Mouse (Mus musculus): ENCODE measurements around the gene Rccd1. TPM values are rescaled to one million over a fixed set of nuclear protein-coding genes. Genes with fewer than 3 reads are reported as not detected.

The Rccd1 gene
- polyA plus RNA-seq, 1 experiment from 2014 or later = 15.1 TPM

Other genes starting within 250 kb of the Rccd1 start
- 613 and 615 TPM in 2 replicates for gene Idh2, start 209.1 kb downstream of the Rccd1 start, polyA plus RNA-seq (2014; fragmentation: Nextera tagmentation; extraction: Ambion mirVana)
- gene Sema4b, start 137.6 kb downstream of the Rccd1 start, polyA plus RNA-seq (2014; fragmentation: Nextera tagmentation; extraction: Ambion mirVana) = 21.7 and 23.4 TPM in 2 replicates
- gene Cib1, start 91.6 kb downstream of the Rccd1 start, polyA plus RNA-seq (2014; fragmentation: Nextera tagmentation; extraction: Ambion mirVana) = 108 and 112 TPM in 2 replicates
- 5.0 and 5.6 TPM in 2 replicates for gene Gdpgp1, start 91.6 kb downstream of the Rccd1 start, polyA plus RNA-seq (2014; fragmentation: Nextera tagmentation; extraction: Ambion mirVana)
- 1.0 and 1.8 TPM in 2 replicates for gene Ttll13, start 78.1 kb downstream of the Rccd1 start, polyA plus RNA-seq (2014; fragmentation: Nextera tagmentation; extraction: Ambion mirVana)
- 51.7 and 52.2 TPM in 2 replicates for gene Ngrn, start 63.2 kb downstream of the Rccd1 start, polyA plus RNA-seq (2014; fragmentation: Nextera tagmentation; extraction: Ambion mirVana)
- gene Vps33b, start 54.8 kb downstream of the Rccd1 start, polyA plus RNA-seq (2014; fragmentation: Nextera tagmentation; extraction: Ambion mirVana) = 14.3 and 15.6 TPM in 2 replicates
- 159 and 167 TPM in 2 replicates for gene Prc1, start 30.0 kb downstream of the Rccd1 start, polyA plus RNA-seq (2014; fragmentation: Nextera tagmentation; extraction: Ambion mirVana)
- 28.6 and 29.4 TPM in 2 replicates for gene Unc45a, start 16.6 kb upstream of the Rccd1 start, polyA plus RNA-seq (2014; fragmentation: Nextera tagmentation; extraction: Ambion mirVana)
- 24.3 and 26.5 TPM in 2 replicates for gene Hddc3, start 18.6 kb upstream of the Rccd1 start, polyA plus RNA-seq (2014; fragmentation: Nextera tagmentation; extraction: Ambion mirVana)
- gene Man2a2, start 46.9 kb upstream of the Rccd1 start, polyA plus RNA-seq (2014; fragmentation: Nextera tagmentation; extraction: Ambion mirVana) = 18.3 and 19.8 TPM in 2 replicates
- 9.1 and 9.5 TPM in 2 replicates for gene Fes, start 63.5 kb upstream of the Rccd1 start, polyA plus RNA-seq (2014; fragmentation: Nextera tagmentation; extraction: Ambion mirVana)
- 10.8 and 12.4 TPM in 2 replicates for gene Furin, start 81.0 kb upstream of the Rccd1 start, polyA plus RNA-seq (2014; fragmentation: Nextera tagmentation; extraction: Ambion mirVana)
- 24.0 and 26.2 TPM in 2 replicates for gene Blm, start 210.7 kb upstream of the Rccd1 start, polyA plus RNA-seq (2014; fragmentation: Nextera tagmentation; extraction: Ambion mirVana)